Mouse (Mus musculus): ENCODE results near the gene Acoxl.
"Not testable (repeated sequence)": the region's sequence is repeated elsewhere in the genome, so short reads cannot be mapped to it uniquely, and the experiment has no call there.

Acoxl gene

GRCm38 (mm10) chr2:128071791-128072190 is 233.1 kb downstream of the Acoxl start:
- DNase-seq (ENCODE audit: inconsistent age in 2 of 2, low spot score in 1 of 2): no peak

- DNase-seq (ENCODE audit: inconsistent age in 2 of 2, low spot score in 1 of 2): no peak
Measured at GRCm38 (mm10) chr2:128072944-128073343, 234.3 kb downstream of the Acoxl start.

- no peak for DNase-seq (ENCODE audit: inconsistent age in 2 of 2, low spot score in 1 of 2)
Measured at GRCm38 (mm10) chr2:128073603-128074002, 234.9 kb downstream of the Acoxl start.

- DNase-seq (ENCODE audit: inconsistent age in 2 of 2, low spot score in 1 of 2): no peak
Measured at GRCm38 (mm10) chr2:128076936-128077335, 238.3 kb downstream of the Acoxl start.

- peak in 1 of 2 experiments; percentile 39 for DNase-seq (ENCODE audit: inconsistent age in 2 of 2, low spot score in 1 of 2)
Measured at GRCm38 (mm10) chr2:128078859-128079258, 240.2 kb downstream of the Acoxl start.

GRCm38 (mm10) chr2:128079316-128079715 is 240.6 kb downstream of the Acoxl start:
- no peak for DNase-seq (ENCODE audit: inconsistent age in 2 of 2, low spot score in 1 of 2)

- DNase-seq (ENCODE audit: inconsistent age in 2 of 2, low spot score in 1 of 2): no peak
Measured at GRCm38 (mm10) chr2:128083844-128084243, 245.2 kb downstream of the Acoxl start.

GRCm38 (mm10) chr2:128084607-128085006 is 245.9 kb downstream of the Acoxl start:
- DNase-seq (ENCODE audit: inconsistent age in 2 of 2, low spot score in 1 of 2): no peak

GRCm38 (mm10) chr2:128085481-128085880 is 246.8 kb downstream of the Acoxl start:
- DNase-seq (ENCODE audit: inconsistent age in 2 of 2, low spot score in 1 of 2): no peak

GRCm38 (mm10) chr2:128086301-128086886 is 247.7 kb downstream of the Acoxl start:
- no peak for DNase-seq (ENCODE audit: inconsistent age in 2 of 2, low spot score in 1 of 2)

- DNase-seq (ENCODE audit: inconsistent age in 2 of 2, low spot score in 1 of 2): peak in 1 of 2 experiments; percentile 57
Measured at GRCm38 (mm10) chr2:128086996-128087526, 248.4 kb downstream of the Acoxl start.

- DNase-seq (ENCODE audit: inconsistent age in 2 of 2, low spot score in 1 of 2): no peak
Measured at GRCm38 (mm10) chr2:128087798-128088545, 249.3 kb downstream of the Acoxl start.

GRCm38 (mm10) chr2:128090283-128090885 is 251.7 kb downstream of the Acoxl start:
- DNase-seq (ENCODE audit: inconsistent age in 2 of 2, low spot score in 1 of 2): no peak

- DNase-seq (ENCODE audit: inconsistent age in 2 of 2, low spot score in 1 of 2): no peak
Measured at GRCm38 (mm10) chr2:128091431-128092369, 253.0 kb downstream of the Acoxl start.

- no peak for DNase-seq (ENCODE audit: inconsistent age in 2 of 2, low spot score in 1 of 2)
Measured at GRCm38 (mm10) chr2:128092451-128092850, 253.8 kb downstream of the Acoxl start.

- no peak for DNase-seq (ENCODE audit: inconsistent age in 2 of 2, low spot score in 1 of 2)
Measured at GRCm38 (mm10) chr2:128094196-128094595, 255.5 kb downstream of the Acoxl start.

- DNase-seq (ENCODE audit: inconsistent age in 2 of 2, low spot score in 1 of 2): no peak
Measured at GRCm38 (mm10) chr2:128094602-128095001, 255.9 kb downstream of the Acoxl start.

GRCm38 (mm10) chr2:128095270-128095669 is 256.6 kb downstream of the Acoxl start:
- DNase-seq (ENCODE audit: inconsistent age in 2 of 2, low spot score in 1 of 2): no peak

GRCm38 (mm10) chr2:128096070-128096469 is 257.4 kb downstream of the Acoxl start:
- no peak for DNase-seq (ENCODE audit: inconsistent age in 2 of 2, low spot score in 1 of 2)

GRCm38 (mm10) chr2:128098118-128098517 is 259.4 kb downstream of the Acoxl start:
- not testable (repeated sequence) for DNase-seq (ENCODE audit: inconsistent age in 2 of 2, low spot score in 1 of 2)

GRCm38 (mm10) chr2:128102086-128102485 is 263.4 kb downstream of the Acoxl start:
- no peak for DNase-seq (ENCODE audit: inconsistent age in 2 of 2, low spot score in 1 of 2)

Data from adrenal gland, adult (tissue).